Mouse (Mus musculus) urinary bladder, postnatal 0 days (tissue): ENCODE results near the gene Prl7a2. TPM values are rescaled to one million over a fixed set of nuclear protein-coding genes. Genes with fewer than 3 reads are reported as not detected.

Experiments
- polyA plus RNA-seq: library from polyadenylated mRNA; unstranded; fragments of >200 nt; fragmentation: Nextera tagmentation; extraction: Ambion mirVana; gene quantifications from 2 replicates; pipeline ENCODE4 v1.2.1, GENCODE M21; 2015

Prl7a2 gene
- polyA plus RNA-seq, result not detected in 2 replicates

GRCm38 (mm10) chr13:27667936-27668335, at the start of gene Prl7a2:
Gene Prl7a2, minus strand, starts transcription at chr13:27668036.

GRCm38 (mm10) chr13:27716636-27717035, 48.8 kb upstream of the Prl7a2 start, which contains the start of gene Prl7d1:
Gene Prl7d1, minus strand, starts transcription at chr13:27716736.

GRCm38 (mm10) chr13:27642393-27642792, 25.4 kb downstream of the Prl7a2 start, which contains the start of gene Prl7a1:
Gene Prl7a1, minus strand, starts transcription at chr13:27642493.

GRCm38 (mm10) chr13:27610482-27610881, 57.4 kb downstream of the Prl7a2 start, which contains the start of gene Prl7b1:
Gene Prl7b1, minus strand, starts transcription at chr13:27610582.

Other genes starting within 250 kb of the Prl7a2 start
- gene Prl8a6, start 229.3 kb downstream of the Prl7a2 start, polyA plus RNA-seq, result not detected in 2 replicates
- not detected in 2 replicates for gene Prl8a8, start 154.8 kb downstream of the Prl7a2 start, polyA plus RNA-seq
- not detected in 2 replicates for gene Prl8a9, start 103.4 kb downstream of the Prl7a2 start, polyA plus RNA-seq
- not detected in 2 replicates for gene Prl8a1, start 85.9 kb downstream of the Prl7a2 start, polyA plus RNA-seq
- 0.18 TPM in 1 of 2 replicates, not detected in the other for gene Prl7b1, start 57.5 kb downstream of the Prl7a2 start, polyA plus RNA-seq
- not detected in 2 replicates for gene Prl7a1, start 25.5 kb downstream of the Prl7a2 start, polyA plus RNA-seq
- gene Prl7d1, start 48.7 kb upstream of the Prl7a2 start, polyA plus RNA-seq, result not detected in 2 replicates
- gene Prl7c1, start 112.8 kb upstream of the Prl7a2 start, polyA plus RNA-seq, result not detected in 2 replicates
- not detected in 2 replicates for gene Prl2a1, start 133.6 kb upstream of the Prl7a2 start, polyA plus RNA-seq
- gene Prl2c1, start 181.3 kb upstream of the Prl7a2 start, polyA plus RNA-seq, result not detected in 2 replicates